Mouse (Mus musculus) embryonic fibroblast, embryonic 13.5 days (primary cell): Measurements from ENCODE around the gene Scn10a.

Experiments
- CTCF ChIP-seq: IDR thresholded peaks from 2 replicates; pipeline ENCODE4 v1.5.1; 2011; ENCODE audit warnings: mild to moderate bottlenecking, control low read depth, low read length, moderate library complexity, borderline replicate concordance; ENCODE audit not compliant: insufficient read depth
- POLR2A ChIP-seq: IDR thresholded peaks from 2 replicates; pipeline ENCODE4 v1.6.1; 2011; ENCODE audit warnings: low read depth, mild to moderate bottlenecking, control low read depth, low read length, moderate library complexity

GRCm38 (mm10) chr9:119564803-119565202 lies 154.3 kb downstream of the Scn10a start:
- TF ChIP-seq CTCF (no peak), POLR2A (no peak)
